Mouse (Mus musculus) MEL (cell line): ENCODE results near the gene Ahcyl2.

Experiments used
- CTCF ChIP-seq, 3 experiments: IDR thresholded peaks in 2 of 3; conservative IDR thresholded peaks in 1 of 3; 2 replicates each; pipeline ENCODE4 v1.5.1; 2011 to 2012; ENCODE audit warnings: low read length in 3 of 3, low read depth in 2 of 3, mild to moderate bottlenecking in 2 of 3, improper control_type of control experiment in 1 of 3, inconsistent platforms in 1 of 3, mixed read lengths in 1 of 3, moderate library complexity in 1 of 3; ENCODE audit not compliant: control insufficient read depth in 1 of 3, insufficient read depth in 1 of 3, poor library complexity in 1 of 3, severe bottlenecking in 1 of 3
- GATA1 ChIP-seq: IDR thresholded peaks from 2 replicates; pipeline ENCODE4 v1.6.1; 2011; ENCODE audit warnings: low read depth, low read length, improper control_type of control experiment
- JUND ChIP-seq: IDR thresholded peaks from 2 replicates; pipeline ENCODE4 v1.6.1; 2011; ENCODE audit warnings: low read depth, mild to moderate bottlenecking, improper control_type of control experiment, low read length
- KAT2A ChIP-seq: conservative IDR thresholded peaks from 2 replicates; pipeline ENCODE4 v1.6.1; 2012; ENCODE audit warnings: low read depth, low read length, improper control_type of control experiment, inconsistent platforms
- MAX ChIP-seq: IDR thresholded peaks from 2 replicates; pipeline ENCODE4 v1.6.1; 2011; ENCODE audit warnings: low read length, improper control_type of control experiment
- NELFE ChIP-seq: IDR thresholded peaks from 2 replicates; pipeline ENCODE4 v1.6.1; 2011; ENCODE audit warnings: low read depth, low read length, improper control_type of control experiment
- POLR2A ChIP-seq, 2 experiments: IDR thresholded peaks; 2 replicates each; pipeline ENCODE4 v1.6.1; 2011 to 2012; ENCODE audit warnings: low read length in 2 of 2, mild to moderate bottlenecking in 2 of 2, control low read depth in 1 of 2, improper control_type of control experiment in 1 of 2, low read depth in 1 of 2, moderate library complexity in 1 of 2; ENCODE audit not compliant: control insufficient read depth in 1 of 2, insufficient read depth in 1 of 2, poor library complexity in 1 of 2
- RAD21 ChIP-seq: IDR thresholded peaks from 2 replicates; pipeline ENCODE4 v1.6.1; 2011; ENCODE audit warnings: mild to moderate bottlenecking, low read depth, low read length, improper control_type of control experiment
- TCF12 ChIP-seq: IDR thresholded peaks from 2 replicates; pipeline ENCODE4 v1.6.1; 2014; ENCODE audit warnings: low read depth, mild to moderate bottlenecking, inconsistent platforms, low read length, improper control_type of control experiment, moderate library complexity
- USF1 ChIP-seq: IDR thresholded peaks from 2 replicates; pipeline ENCODE4 v1.6.1; 2014; ENCODE audit warnings: low read depth, mild to moderate bottlenecking, inconsistent platforms, low read length, improper control_type of control experiment, moderate library complexity
- ZC3H11A ChIP-seq: IDR thresholded peaks from 2 replicates; pipeline ENCODE4 v1.6.1; 2012; ENCODE audit warnings: low read depth, mild to moderate bottlenecking, inconsistent platforms, low read length, improper control_type of control experiment
- ZKSCAN1 ChIP-seq: IDR thresholded peaks from 2 replicates; pipeline ENCODE4 v1.6.1; 2012; ENCODE audit warnings: low read depth, mild to moderate bottlenecking, inconsistent platforms, low read length, improper control_type of control experiment, moderate library complexity

GRCm38 (mm10) chr6:29729491-29729890 is 38.3 kb upstream of the Ahcyl2 start:
- no peak for TF ChIP-seq NELFE
- no peak for TF ChIP-seq CTCF (IDR thresholded peaks at IDR 0.05 in 2 of 3, conservative IDR thresholded peaks at IDR 0.05 in 1 of 3; ENCODE audit: control insufficient read depth in 1 of 3, insufficient read depth in 1 of 3, low read depth in 2 of 3, low read length in 3 of 3, poor library complexity in 1 of 3, severe bottlenecking in 1 of 3)
- no peak for TF ChIP-seq JUND
- TF ChIP-seq POLR2A (IDR thresholded peaks at IDR 0.05; ENCODE audit: control insufficient read depth in 1 of 2, insufficient read depth in 1 of 2, low read depth in 1 of 2, low read length in 2 of 2, poor library complexity in 1 of 2) = no peak
- TF ChIP-seq TCF12 = no peak
- TF ChIP-seq USF1 = no peak
- no peak for TF ChIP-seq ZC3H11A
- no peak for TF ChIP-seq KAT2A
- no peak for TF ChIP-seq GATA1
- no peak for TF ChIP-seq RAD21
- no peak for TF ChIP-seq ZKSCAN1
- TF ChIP-seq MAX = no peak
